Mouse (Mus musculus): ENCODE data around the gene Vps13c.

Gene Vps13c

DNA sequence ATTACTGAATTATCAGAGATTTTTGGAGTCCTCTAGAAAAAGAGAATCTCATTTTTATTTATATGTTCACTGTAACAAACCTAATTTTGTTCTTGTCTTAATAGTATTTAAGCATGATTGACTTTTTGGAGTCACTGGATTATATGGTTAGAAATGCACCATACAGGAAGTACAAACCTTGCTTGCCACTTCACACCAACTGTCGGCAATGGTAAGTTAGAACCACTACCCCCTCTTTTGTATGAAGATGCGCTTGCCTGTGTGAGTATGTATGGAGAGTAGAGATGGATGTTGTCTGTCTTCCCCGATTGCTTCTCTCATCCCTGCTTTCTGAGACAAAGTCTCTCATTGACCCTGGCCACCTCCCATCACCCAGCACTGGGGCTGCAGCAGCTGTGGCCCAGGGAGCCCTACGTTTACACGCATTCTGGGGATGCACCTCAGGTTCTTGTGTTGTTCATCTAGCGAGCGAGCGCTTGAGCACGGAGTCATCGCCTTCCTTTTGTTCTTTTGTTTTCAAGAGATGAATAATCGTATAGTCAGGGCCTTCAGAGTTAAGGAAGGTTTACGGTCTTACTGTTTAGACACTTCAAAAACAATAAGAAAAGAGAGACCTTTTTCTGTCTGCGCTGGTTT lies 43.3 kb downstream of the Vps13c start:
- DNase-seq (ENCODE audit: low read depth), result no peak

DNA sequence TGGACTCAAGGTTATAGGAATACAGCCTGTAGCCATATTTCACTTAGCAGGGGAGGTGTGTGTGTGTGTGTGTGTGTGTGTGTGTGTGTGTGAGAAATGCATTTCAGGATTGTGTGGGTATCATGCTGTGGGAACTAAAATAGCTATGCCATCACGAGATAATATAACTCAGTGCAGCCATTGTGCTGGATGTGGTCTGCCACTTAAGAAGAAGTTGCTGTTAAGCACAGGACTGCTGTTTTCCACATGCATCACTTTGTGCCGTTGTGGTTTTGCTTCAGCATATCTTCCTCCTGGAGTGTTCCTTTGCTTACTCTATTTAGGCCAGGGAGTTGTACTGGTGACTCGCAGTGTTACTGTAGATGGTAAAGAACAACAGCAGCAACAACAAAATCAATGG lies 43.9 kb downstream of the Vps13c start:
- no peak for DNase-seq (ENCODE audit: low read depth)

DNA sequence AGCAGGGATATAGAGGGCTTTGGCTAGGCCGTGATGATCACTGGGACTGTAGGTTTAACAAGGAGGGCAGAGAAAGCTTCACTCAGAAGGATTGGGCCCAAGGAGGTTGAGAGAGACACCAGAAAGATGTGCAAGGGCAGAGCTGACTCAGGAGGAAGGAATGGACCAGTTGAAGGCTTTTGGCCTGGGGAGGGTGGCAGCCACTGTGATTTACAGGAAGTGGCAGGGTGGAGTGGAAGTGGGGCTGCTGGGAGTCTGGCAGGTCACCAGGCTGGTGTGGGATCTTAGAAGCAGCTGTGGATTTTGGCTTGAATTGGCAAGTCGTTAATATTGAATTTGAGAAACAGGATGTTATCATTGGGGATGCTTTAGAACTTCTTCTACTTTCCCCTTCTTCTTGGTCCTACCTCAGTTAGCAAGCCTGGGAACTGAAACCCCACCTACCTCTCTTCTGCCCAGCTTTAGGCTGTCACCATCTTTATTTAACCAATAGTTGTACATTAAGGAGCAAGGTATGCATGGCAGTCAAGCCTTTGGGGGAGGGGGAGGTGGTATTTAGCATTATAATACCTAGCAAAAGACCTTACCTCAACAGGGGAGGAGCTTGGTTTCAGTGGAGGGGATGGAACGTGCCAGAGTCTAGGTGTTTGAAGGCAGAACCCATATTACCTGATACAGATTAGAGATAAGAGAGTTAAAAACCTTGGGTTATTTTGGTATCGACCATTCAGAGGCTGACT lies 47.0 kb downstream of the Vps13c start:
- peak; percentile 51 for DNase-seq (ENCODE audit: low read depth)

DNA sequence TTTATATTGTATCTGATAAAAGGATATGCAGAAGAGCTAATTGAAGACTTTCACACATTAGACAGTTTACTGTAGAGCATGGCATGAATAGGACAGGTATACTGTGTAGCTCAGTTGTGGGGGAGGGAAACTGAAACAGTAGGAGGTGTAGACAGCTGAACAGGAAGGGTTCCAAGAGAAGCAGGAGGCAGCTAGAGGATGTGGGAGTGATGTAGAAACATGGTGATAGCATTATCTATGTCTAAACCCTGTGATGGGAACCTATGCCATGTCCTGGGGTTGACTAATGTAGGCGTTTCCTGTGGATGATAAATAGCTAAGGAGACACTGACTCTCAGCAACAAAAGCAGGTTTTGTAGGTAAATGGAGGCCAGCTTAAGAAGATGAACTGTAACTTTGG lies 53.3 kb downstream of the Vps13c start:
- DNase-seq (ENCODE audit: low read depth), result no peak

DNA sequence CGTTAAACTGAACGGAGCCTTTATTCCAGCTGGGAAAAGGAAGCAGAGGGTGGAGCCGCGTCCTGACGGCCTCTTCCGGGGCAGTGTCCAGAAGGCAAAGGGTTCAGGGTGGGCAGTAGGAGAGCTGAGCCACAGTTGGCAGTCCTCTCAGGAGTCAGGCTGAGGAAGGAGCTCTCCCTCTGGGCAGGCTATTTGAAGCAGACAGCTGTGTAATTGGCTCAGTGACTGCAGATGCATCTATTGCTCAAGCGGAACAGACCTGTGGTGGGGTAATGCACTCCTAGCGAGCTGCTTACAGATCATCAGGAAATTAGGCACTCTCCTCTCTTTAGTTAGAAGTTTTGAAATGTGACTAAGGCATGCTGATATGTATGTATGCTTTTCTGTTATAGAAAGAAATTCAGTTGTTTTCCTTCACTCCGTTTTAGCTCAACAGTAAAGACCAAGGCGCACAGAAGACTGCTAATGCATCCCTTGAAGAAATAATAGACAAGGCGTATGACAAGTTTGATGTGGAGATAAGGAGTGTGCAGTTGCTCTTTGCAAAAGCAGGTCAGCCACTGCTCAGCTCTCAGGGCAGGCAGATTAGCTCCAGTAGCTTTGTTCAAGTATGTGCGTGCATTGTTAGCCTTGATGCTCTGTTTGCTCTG lies 56.6 kb downstream of the Vps13c start:
- no peak for DNase-seq (ENCODE audit: low read depth)

DNA sequence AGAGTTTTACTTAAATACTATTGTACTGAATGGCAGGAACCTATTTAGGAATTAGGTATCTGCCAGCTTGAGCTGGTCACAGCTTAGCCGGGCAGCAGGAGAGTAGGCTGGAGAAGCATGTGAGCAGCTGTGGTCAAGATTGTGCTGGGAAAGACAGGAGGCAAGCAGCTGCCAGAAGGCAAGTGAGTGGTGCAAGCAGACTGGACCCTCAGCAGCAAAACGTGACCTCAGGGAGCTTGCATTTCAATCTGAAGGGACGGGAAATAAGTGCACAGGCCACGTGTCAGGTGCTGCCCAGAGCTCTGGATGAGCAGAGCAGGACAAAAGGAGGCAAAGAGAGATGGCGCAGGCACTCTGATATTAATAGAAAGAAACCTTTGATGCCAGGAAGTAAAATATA lies 60.2 kb downstream of the Vps13c start:
- DNase-seq (ENCODE audit: low read depth), result no peak

DNA sequence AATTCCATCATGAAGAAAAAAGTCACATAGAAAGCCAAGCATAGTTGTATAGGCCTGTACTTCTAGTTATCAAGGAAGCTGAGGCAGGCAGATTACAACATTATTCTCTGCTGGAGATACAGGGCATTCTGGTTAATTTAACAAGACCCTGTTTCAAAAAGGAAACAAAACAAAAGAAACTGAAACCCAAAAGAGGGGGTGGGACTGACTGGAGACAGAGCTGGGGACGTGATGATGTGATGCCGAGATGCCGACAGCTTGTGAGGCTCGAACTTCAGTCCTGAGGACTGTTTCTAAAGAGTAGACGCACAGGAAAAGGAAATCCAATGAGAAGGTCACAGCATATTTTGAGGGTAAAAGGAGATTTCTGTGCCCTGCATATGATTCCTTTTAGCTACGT lies 64.2 kb downstream of the Vps13c start:
- no peak for DNase-seq (ENCODE audit: low read depth)

DNA sequence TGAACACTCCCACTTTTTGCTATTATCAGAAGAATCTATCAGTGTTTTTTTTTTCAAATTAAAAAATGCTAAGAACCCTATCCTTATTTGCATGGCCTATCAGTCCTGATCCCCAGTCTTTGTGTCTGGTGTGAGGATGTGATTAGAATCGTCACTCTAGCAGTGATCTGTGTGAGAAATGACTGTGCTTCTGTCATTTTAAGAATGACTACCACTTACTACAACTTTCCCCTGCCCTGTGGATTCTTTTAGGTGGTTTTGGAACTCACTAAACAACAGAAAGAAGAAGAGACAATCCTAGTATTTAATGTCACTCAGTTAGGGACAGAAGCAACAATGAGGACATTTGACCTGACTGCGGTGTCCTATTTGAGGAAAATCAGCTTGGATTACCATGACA lies 65.3 kb downstream of the Vps13c start:
- no peak for DNase-seq (ENCODE audit: low read depth)

DNA sequence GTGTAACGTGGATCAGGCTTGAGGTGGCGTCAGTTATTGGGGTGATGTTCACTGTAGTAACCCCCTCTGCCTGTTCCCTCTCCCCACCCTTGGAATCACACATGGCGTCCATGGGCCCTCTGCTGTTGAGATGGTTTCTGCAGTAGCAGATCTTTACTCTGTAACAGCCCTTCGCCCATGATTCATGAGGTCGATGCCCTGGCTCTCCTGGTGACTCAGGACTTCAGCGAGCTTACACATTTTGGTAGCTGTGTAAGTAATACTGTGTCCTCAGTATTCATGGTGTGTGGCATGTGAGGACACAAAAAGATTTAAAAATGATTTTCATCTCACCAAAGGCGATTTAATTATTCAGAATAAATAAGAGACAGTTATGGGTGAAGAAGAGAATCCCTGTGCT lies 74.5 kb downstream of the Vps13c start:
- DNase-seq (ENCODE audit: low read depth), result no peak

DNA sequence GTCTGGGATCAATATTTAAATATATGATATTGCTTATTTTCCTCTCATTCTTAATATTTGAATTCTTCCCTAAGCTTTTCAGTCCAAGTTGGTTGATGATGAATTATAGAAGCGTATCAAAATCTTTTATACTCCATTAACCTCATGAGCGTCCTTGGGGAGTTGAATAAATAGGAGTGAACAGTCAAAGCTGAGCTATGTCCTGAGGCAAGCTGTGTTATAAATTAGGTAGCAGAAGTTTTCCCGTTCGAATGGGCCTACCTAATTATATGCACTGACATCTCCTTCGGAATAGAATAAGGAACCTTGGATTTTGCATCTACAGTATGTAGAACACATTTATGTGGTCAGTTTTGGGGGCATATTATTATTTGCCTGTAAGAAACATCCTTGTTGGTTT lies 82.2 kb downstream of the Vps13c start:
- DNase-seq (ENCODE audit: low read depth), result no peak

DNA sequence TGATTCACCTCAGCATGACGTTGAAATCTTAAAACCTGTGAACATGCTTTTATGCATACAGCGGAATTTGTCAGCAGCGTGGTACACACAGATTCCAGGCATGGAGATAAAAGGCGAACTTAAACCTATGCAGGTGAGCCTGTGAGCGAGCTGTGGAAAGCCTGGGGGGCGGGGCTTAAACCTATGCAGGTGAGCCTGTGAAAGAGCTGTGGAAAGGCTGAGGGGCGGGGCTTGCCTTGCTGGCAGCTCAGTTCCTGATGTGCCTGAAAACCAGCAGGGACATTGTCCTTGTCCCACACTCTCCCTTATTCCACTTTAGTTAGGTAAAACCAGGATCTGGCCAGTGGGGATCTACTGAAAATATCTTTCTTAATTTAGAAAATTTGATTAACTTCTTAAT lies 90.4 kb downstream of the Vps13c start:
- DNase-seq (ENCODE audit: low read depth), result no peak

DNA sequence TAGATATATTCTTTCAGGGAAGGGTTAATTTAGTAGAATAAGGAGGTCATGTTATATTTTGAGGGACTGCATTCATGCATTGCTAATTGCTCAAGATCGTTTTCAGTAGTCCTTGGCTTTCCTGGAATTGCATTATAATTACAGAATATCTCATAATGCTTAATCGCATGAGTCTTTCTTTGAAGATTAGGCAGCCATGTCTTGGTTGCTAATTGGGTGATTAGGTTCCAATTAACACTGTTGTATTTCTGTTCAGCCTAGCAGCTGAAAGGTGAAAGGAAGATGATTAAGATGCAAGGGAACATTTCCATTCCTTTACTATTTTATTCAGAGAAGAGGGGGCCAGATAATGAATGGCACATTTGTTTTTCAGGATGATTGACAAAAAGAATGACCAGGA lies 97.1 kb downstream of the Vps13c start:
- no peak for DNase-seq (ENCODE audit: low read depth)

DNA sequence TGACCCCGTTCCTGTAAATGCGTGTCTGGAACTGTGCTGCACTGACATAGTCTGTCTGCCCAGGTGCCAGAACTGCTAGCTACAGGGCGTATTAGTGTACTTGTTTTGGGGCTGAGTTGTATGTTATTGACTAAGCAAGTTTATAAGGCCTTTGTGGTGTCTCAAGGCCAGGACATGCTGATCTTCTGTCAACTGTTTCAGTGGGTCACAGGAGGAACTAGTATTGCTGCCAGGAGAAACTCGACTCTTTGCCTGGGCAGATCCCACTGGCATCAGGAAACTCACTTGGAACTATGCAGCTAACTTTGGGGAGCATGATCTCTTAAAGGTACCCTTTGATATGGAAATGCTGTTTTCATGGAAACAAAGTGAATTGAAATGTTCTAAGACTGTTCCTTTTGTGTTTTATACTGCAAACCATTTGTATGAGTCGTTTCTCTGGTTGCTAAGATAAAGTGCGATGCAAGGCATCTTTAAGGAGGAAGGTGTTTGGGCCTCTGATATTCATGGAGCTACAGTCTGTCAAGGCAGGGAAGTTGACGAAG lies 115.3 kb downstream of the Vps13c start:
- peak; percentile 5 for DNase-seq (ENCODE audit: low read depth)

DNA sequence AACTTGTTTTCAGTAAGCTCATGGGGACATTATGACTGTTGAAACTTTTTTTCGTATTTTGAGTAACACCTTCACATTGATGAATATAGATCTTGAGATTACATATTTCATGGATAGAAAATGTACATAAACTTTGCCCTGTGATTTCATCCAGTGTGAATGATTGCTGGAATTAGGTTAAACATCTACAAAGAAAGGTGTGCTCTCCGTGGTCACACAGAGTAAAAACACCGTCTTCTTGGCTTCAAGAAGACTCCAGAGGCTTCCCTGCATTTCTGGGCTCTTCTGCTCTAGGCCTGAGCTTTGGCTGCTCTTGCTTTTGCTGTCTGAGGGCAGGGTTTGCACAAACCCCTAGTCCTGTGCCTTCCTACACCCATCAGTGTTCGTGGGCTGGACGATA lies 121.8 kb downstream of the Vps13c start:
- no peak for DNase-seq (ENCODE audit: low read depth)

DNA sequence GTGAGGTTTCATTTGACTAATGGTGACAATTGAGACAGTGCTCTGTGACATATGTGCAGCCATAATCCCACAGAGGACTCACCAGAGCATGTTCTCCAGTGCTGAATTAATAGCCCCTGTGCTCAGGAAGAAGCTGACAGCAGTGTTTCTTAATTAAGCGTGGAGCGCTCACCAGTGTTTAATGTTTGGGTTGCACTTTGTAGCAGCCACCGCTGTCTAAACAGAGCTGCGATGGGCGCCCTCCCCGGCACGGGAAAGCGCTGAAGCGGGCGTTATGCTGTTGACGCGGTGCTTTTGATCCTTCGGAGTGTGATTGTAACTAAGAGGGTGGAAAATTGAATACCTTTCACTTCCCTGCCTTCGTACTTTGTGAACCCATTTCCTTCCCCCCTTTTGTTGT lies 125.7 kb downstream of the Vps13c start:
- no peak for DNase-seq (ENCODE audit: low read depth)

DNA sequence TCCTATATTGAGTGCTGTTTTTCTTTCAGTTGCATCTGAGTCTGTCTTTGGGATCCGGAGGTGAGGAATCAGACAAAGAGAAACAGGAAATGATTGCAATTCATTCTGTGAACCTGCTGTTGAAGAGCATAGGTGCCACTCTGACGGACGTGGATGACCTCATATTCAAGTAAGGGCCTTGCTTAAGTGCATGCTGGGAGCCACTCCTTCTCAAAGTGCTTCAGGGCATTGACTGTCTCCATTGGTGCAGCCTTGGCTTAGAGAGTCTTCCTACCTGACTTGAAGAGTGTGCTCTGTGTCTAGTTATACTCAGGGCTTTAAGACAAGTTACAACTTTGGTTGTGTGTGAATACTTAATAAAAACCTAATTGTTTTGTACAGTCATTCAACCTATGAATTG lies 126.8 kb downstream of the Vps13c start:
- DNase-seq (ENCODE audit: low read depth), result no peak

DNA sequence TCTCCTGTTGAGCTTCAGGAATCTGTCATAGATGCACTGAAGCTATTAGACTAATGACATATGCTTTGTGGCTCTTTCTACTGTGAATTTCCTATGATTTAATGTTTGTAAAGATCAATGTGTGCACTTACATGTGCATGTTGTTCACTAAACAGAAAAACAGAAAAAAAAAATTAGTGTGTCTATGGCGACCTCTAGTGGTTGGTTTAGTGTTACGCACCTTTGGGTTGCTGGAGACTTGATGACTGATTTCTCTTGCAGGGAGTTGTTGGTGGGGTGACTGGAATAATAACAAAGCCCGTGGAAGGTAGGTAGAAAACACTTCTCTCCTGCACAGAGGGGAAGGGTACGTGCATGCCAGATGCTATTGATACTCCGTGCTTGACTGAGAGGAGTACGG lies 133.3 kb downstream of the Vps13c start:
- peak; percentile 24 for DNase-seq (ENCODE audit: low read depth)

DNA sequence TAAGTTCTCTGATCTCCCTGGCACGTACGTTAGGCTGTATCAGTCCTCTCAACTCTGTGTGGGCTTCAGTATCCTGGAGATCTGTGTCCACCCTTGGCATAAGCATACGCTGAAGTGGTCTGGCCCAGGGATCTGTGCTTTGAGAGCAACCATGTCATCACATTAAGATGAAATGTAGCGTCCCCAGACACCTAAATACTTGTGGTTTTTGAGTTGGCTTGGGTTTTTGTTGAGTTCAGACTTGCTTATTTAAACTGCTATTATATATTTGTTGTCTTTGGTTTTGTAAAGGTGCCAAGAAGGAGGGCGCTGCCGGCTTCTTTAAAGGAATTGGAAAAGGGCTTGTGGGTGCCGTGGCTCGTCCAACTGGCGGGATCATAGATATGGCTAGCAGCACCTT lies 135.3 kb downstream of the Vps13c start:
- DNase-seq (ENCODE audit: low read depth), result no peak

DNA sequence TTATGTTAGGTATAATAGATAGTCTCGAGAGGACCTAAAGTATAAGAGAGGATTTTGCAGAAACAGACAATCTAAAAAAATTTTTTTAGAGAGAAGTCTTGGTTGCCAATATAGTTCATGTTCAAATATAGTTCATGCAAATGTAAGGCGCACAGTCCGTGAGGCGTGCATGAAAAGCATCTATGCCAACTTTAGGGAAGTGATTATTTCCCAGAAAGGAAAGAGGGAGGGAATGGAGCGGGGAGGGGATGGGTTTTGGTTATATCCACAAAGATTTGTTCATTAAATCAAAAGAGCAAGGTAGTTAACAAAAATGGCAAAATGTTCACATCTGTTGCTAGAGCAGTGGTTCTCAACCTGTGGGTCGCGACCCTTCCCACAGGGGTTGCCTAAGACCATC lies 166.4 kb downstream of the Vps13c start:
- no peak for DNase-seq (ENCODE audit: low read depth)

DNA sequence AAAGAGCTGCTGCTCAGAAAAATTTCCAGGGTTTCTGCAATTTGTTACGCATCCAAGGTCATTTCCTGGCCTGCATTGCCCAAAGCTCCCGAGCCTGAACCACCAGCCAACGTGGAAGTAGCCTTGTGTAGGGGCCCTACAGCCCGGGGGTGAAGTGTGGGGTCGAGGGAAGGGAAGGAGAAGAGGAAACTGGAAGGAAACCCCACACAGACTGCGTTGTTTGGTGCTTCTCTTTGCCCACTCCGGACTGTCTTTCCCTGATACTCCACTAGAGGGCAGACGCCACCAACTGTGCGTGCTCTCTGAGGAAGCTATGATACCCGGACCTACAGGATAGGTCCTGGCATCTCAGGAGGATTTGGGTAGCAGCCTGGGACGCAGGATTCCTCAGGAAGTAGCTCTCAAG lies 174.8 kb downstream of the Vps13c start:
- DNase-seq (ENCODE audit: low read depth), result peak; percentile 47

DNA sequence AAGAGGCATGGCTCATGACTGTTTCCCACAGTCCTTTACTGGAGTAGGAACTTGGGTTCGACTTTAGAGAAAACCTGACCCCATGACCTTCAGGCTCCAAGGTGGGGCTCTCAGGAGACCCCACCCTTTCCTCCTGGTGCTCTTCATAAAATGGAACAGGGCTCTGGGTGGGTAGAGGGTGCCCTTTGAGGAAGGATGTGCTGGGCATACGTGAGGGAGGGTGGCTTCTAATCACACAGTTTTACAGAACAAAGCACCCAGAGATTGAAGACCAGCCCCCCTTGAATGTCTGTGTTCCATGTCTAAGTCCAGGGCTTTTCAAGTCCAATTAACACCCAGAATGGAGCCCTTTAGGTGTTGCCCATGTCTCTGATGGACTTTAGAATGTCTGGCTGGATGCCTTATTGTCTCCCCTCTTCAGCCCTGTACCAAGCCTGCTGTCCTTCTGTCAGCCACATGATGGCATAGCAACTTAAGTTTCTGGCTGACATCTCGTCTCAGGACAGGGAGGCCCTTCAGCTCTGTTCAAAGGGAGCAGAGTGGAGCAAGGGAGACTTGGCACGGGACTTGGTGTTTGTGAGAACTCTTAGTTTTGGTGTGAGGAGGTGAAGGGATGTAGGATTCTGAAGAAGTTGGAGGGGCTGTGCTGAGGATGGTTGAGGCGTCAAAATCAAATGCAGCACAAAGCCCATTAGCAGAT lies 176.2 kb downstream of the Vps13c start:
- DNase-seq (ENCODE audit: low read depth), result no peak

DNA sequence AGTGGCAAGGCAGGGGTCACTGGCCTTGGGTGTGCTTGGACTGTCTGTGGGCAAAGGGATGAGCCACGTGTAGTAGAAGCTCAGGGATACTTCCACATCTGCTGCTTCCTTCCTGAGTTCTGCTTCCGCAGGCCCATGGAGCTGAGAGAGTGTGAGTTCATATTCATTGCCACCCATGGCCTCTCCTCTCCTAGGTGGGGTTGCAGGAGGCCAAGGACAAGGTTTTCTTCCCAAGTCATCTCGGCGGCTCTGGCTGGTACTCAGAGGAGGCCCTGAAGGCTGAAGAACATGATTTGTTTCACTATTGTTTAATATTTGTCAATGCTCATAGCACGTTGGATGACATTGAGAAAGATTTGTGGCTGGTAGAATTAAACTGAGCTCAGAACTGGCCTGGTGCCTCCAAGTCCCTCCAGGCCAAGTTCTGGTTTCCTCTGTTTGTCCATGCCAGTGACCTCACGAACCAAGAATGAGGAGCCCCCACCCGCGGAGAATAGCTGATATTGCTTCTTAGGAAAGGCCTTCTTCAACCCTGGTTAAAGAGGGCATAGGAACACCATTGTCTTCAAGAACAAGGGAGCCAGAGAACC lies 180.7 kb downstream of the Vps13c start:
- no peak for DNase-seq (ENCODE audit: low read depth)
